Mouse (Mus musculus): ENCODE data around the gene Amz2.

The Amz2 gene

GRCm38 (mm10) chr11:109421205-109421604, 4.5 kb upstream of the Amz2 start:
- no peak for DNase-seq (ENCODE audit: low spot score in 2 of 2)

- no peak for DNase-seq (ENCODE audit: low spot score in 2 of 2)
Observed at GRCm38 (mm10) chr11:109422263-109422662, 3.5 kb upstream of the Amz2 start.

GRCm38 (mm10) chr11:109423294-109423693, 2.5 kb upstream of the Amz2 start:
- no peak for DNase-seq (ENCODE audit: low spot score in 2 of 2)

GRCm38 (mm10) chr11:109426272-109426586, 483 bp downstream of the Amz2 start:
- DNase-seq (ENCODE audit: low spot score in 2 of 2): no peak

- DNase-seq (ENCODE audit: low spot score in 2 of 2): no peak
Observed at GRCm38 (mm10) chr11:109427353-109427752, 1.6 kb downstream of the Amz2 start.

- no peak for DNase-seq (ENCODE audit: low spot score in 2 of 2)
Observed at GRCm38 (mm10) chr11:109434233-109434798, 8.6 kb downstream of the Amz2 start.

- DNase-seq (ENCODE audit: low spot score in 2 of 2): no peak
Observed at GRCm38 (mm10) chr11:109436889-109437288, 11.1 kb downstream of the Amz2 start.

- DNase-seq (ENCODE audit: low spot score in 2 of 2): no peak
Observed at GRCm38 (mm10) chr11:109439209-109439608, 13.5 kb downstream of the Amz2 start.

GRCm38 (mm10) chr11:109439829-109440340, 14.1 kb downstream of the Amz2 start:
- peak; percentile 73 to 87 for DNase-seq (ENCODE audit: low spot score in 2 of 2)

- DNase-seq (ENCODE audit: low spot score in 2 of 2): no peak
Observed at GRCm38 (mm10) chr11:109440641-109441040, 14.9 kb downstream of the Amz2 start.

- DNase-seq (ENCODE audit: low spot score in 2 of 2): peak in 1 of 2 experiments; percentile 56
Observed at GRCm38 (mm10) chr11:109441119-109441518, 15.4 kb downstream of the Amz2 start.

GRCm38 (mm10) chr11:109442166-109442730, 16.5 kb downstream of the Amz2 start:
- DNase-seq (ENCODE audit: low spot score in 2 of 2): no peak

GRCm38 (mm10) chr11:109443468-109444263, 17.9 kb downstream of the Amz2 start:
- DNase-seq (ENCODE audit: low spot score in 2 of 2): no peak

- peak; percentile 50 to 77 for DNase-seq (ENCODE audit: low spot score in 2 of 2)
Observed at GRCm38 (mm10) chr11:109444600-109444999, 18.9 kb downstream of the Amz2 start.

GRCm38 (mm10) chr11:109445438-109446035, 19.8 kb downstream of the Amz2 start:
- no peak for DNase-seq (ENCODE audit: low spot score in 2 of 2)

GRCm38 (mm10) chr11:109451169-109451568, 25.4 kb downstream of the Amz2 start:
- no peak for DNase-seq (ENCODE audit: low spot score in 2 of 2)

- no peak for DNase-seq (ENCODE audit: low spot score in 2 of 2)
Observed at GRCm38 (mm10) chr11:109456261-109456660, 30.5 kb downstream of the Amz2 start.

- no peak for DNase-seq (ENCODE audit: low spot score in 2 of 2)
Observed at GRCm38 (mm10) chr11:109458165-109458564, 32.4 kb downstream of the Amz2 start.

GRCm38 (mm10) chr11:109460586-109460985, 34.8 kb downstream of the Amz2 start:
- DNase-seq (ENCODE audit: low spot score in 2 of 2): no peak

GRCm38 (mm10) chr11:109465068-109465467, 39.3 kb downstream of the Amz2 start:
- no peak for DNase-seq (ENCODE audit: low spot score in 2 of 2)

GRCm38 (mm10) chr11:109466987-109467386, 41.2 kb downstream of the Amz2 start:
- DNase-seq (ENCODE audit: low spot score in 2 of 2): no peak

- no peak for DNase-seq (ENCODE audit: low spot score in 2 of 2)
Observed at GRCm38 (mm10) chr11:109468133-109468532, 42.4 kb downstream of the Amz2 start.

GRCm38 (mm10) chr11:109470170-109470569, 44.4 kb downstream of the Amz2 start:
- peak in 1 of 2 experiments; percentile 43 for DNase-seq (ENCODE audit: low spot score in 2 of 2)

Data from spleen, postnatal 4 days (tissue).